Mouse (Mus musculus) midbrain, embryonic 14.5 days (tissue): ENCODE measurements at regions not wholly inside any gene's neighbourhood (a gene's known extent, or its start where the extent isn't known, plus 50 kb on each side); places are given as distances from the start of the nearest gene placed in this dataset.

Source experiments
- ATAC-seq: fragments of 200-750 bp; cut with Nextera tagmentation; 2 replicates; pipeline ENCODE4 v1.8.0; 2017; ENCODE audit warnings: moderate number of reproducible peaks, moderate library complexity; ENCODE audit not compliant: low FRiP score, low TSS enrichment
- DNase-seq: peaks from one replicate; pipeline ENCODE4 v3.0.0-alpha.2; 2015
- H3K27ac ChIP-seq: fragments of 300-500 bp; sonication (generic); replicated peaks from 2 replicates; pipeline ENCODE4 v1.5.1; 2014; ENCODE audit warnings: mild to moderate bottlenecking, low read depth, low read length, moderate library complexity
- H3K27me3 ChIP-seq: fragments of 300-500 bp; sonication (generic); 2 replicates; pipeline ENCODE4 v1.6.1; 2014; ENCODE audit warnings: low read length, control low read depth, mixed read lengths; ENCODE audit not compliant: control insufficient read depth, insufficient read depth
- H3K36me3 ChIP-seq: fragments of 300-500 bp; sonication (generic); 2 replicates; pipeline ENCODE4 v1.6.1; 2014; ENCODE audit warnings: low read length, control low read depth; ENCODE audit not compliant: control insufficient read depth, insufficient read depth
- H3K4me1 ChIP-seq: fragments of 300-500 bp; sonication (generic); 2 replicates; pipeline ENCODE4 v1.6.1; 2014; ENCODE audit warnings: mild to moderate bottlenecking, antibody characterized with exemption, low read length, control low read depth; ENCODE audit not compliant: control insufficient read depth, insufficient read depth
- H3K4me2 ChIP-seq: fragments of 300-500 bp; sonication (generic); 2 replicates; pipeline ENCODE4 v1.6.1; 2014; ENCODE audit warnings: mild to moderate bottlenecking, low read length, moderate library complexity
- H3K4me3 ChIP-seq: fragments of 300-500 bp; sonication (generic); replicated peaks from 2 replicates; pipeline ENCODE4 v1.5.1; 2014; ENCODE audit warnings: low read depth, low read length
- H3K9ac ChIP-seq: fragments of 300-500 bp; sonication (generic); replicated peaks from 2 replicates; pipeline ENCODE4 v1.6.1; 2014; ENCODE audit warnings: mild to moderate bottlenecking, low read length, moderate library complexity
- H3K9me3 ChIP-seq: fragments of 300-500 bp; sonication (generic); 2 replicates; pipeline ENCODE4 v1.6.1; 2016; ENCODE audit warnings: low read length, control low read depth, mixed read lengths; ENCODE audit not compliant: control insufficient read depth
- WGBS: fragments of 180-500 bp; shearing (Covaris S2); extraction: QIAGEN DNeasy Blood & Tissue Kit; methylation state at CpG from one replicate; pipeline ENCODE4 v1.1.7; 2014; 5-methylcytosine and 5-hydroxymethylcytosine counted together

GRCm38 (mm10) chr14:106669281-106669680 lies 563.3 kb downstream of the Trim52 start:
- DNase-seq (no peak), ATAC-seq (no peak)
- Histone ChIP-seq H3K27ac (no peak overlapping the region), H3K27me3 (no peaks in the 10 kb centered on the region), H3K4me3 (no peak overlapping the region), H3K4me2 (no peak overlapping the region), H3K4me1 (no peaks in the 10 kb centered on the region), H3K36me3 (no peaks in the 10 kb centered on the region), H3K9me3 (no peaks in the 10 kb centered on the region), H3K9ac (no peak overlapping the region)
- WGBS: 58% methylated on average over 4 of the region's 4 CpGs

DNA sequence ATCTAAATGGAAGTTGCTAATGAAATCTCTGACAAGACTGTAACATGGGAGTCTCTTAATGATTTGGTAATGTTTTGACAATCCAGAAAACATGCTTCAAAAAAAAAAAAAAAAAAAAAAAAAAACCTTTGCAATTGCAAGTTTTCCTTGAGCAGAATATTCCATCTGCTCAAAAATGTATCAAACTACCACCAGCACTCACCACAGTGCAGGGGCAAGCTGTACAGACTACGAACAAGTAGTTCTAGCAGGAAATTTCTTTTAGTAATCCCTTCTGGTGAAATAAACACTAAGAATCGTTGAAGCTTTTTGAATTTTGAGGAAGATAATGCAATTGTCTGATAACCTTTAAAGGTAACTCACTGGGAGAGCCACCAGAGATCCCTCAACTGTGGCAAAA lies 572.0 kb downstream of the Trim52 start:
- no peaks in the 10 kb centered on the region for H3K9me3 ChIP-seq
- no peaks in the 10 kb centered on the region for H3K36me3 ChIP-seq
- ATAC-seq: no peak
- no peaks in the 10 kb centered on the region for H3K27me3 ChIP-seq
- H3K9ac ChIP-seq: no peak overlapping the region
- no peak overlapping the region for H3K27ac ChIP-seq
- DNase-seq: no peak
- no peaks in the 10 kb centered on the region for H3K4me1 ChIP-seq
- H3K4me2 ChIP-seq: no peak overlapping the region
- 62% methylated on average over 2 of the region's 2 CpGs for WGBS
- H3K4me3 ChIP-seq: no peak overlapping the region

DNA sequence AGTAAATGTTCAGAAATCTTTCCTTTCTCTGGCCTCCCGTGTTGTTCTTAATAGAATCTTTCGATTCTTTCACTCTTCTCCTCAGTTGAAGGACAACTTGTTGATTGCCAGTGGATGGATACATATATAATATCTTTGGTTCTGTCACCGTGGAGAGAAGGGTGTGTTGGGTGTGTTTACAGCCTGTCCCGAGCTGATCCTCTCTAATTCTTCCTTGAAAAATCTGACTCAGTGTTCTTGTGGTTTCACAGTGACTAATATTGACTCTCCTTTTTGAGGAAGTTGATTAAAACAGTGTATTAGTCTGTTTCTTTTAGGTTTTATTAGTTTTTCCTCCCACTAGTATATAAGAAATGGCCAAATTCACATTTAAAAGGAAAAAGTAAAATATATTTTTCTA lies 575.2 kb downstream of the Trim52 start:
- ATAC-seq: no peak
- 83% methylated on average over 4 of the region's 4 CpGs for WGBS
- no peak for DNase-seq
- no peaks in the 10 kb centered on the region for H3K9me3 ChIP-seq
- no peaks in the 10 kb centered on the region for H3K4me1 ChIP-seq
- H3K36me3 ChIP-seq: no peaks in the 10 kb centered on the region
- no peak overlapping the region for H3K27ac ChIP-seq
- no peak overlapping the region for H3K9ac ChIP-seq
- no peak overlapping the region for H3K4me3 ChIP-seq
- no peaks in the 10 kb centered on the region for H3K27me3 ChIP-seq
- no peak overlapping the region for H3K4me2 ChIP-seq

GRCm38 (mm10) chr14:106687361-106687760 lies 581.4 kb downstream of the Trim52 start:
- no peaks in the 10 kb centered on the region for H3K4me1 ChIP-seq
- H3K9ac ChIP-seq: no peak overlapping the region
- DNase-seq (no peak), ATAC-seq (no peak)
- H3K27me3 ChIP-seq: no peaks in the 10 kb centered on the region
- no peaks in the 10 kb centered on the region for H3K36me3 ChIP-seq
- H3K4me2 ChIP-seq: no peak overlapping the region
- no peak overlapping the region for H3K27ac ChIP-seq
- 77% methylated on average over 3 of the region's 3 CpGs for WGBS
- H3K9me3 ChIP-seq: no peaks in the 10 kb centered on the region
- H3K4me3 ChIP-seq: no peak overlapping the region

GRCm38 (mm10) chr14:106714020-106714419 lies 608.0 kb downstream of the Trim52 start:
- no peak overlapping the region for H3K9ac ChIP-seq
- H3K27ac ChIP-seq: no peak overlapping the region
- WGBS: 91% methylated on average over 2 of the region's 2 CpGs
- no peaks in the 10 kb centered on the region for H3K27me3 ChIP-seq
- no peak for ATAC-seq
- H3K36me3 ChIP-seq: no peaks in the 10 kb centered on the region
- no peaks in the 10 kb centered on the region for H3K4me1 ChIP-seq
- no peaks in the 10 kb centered on the region for H3K9me3 ChIP-seq
- H3K4me3 ChIP-seq: no peak overlapping the region
- DNase-seq: no peak
- H3K4me2 ChIP-seq: no peak overlapping the region

DNA sequence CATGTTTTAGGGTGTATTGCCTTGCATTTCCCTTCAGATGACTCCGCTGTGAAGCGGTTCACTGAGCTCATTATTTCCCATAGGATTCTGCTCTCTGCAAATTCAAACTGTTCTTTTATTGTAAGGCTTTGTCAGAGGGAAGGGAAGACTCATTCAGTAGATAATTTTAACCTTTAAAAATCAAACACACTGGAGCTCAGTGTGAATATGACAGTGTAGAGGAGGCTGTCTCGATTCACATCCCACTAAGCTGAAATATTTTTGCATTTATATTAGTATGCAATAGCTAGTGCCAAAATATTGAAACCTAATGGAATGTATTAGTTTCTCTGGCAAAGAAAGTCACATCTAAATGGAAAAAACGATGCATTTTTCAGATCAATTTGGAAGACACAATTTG lies 627.8 kb downstream of the Trim52 start:
- WGBS: 52% methylated on average over 4 of the region's 4 CpGs
- Histone ChIP-seq H3K4me2 (no peak overlapping the region), H3K36me3 (no peaks in the 10 kb centered on the region), H3K4me3 (no peak overlapping the region), H3K9me3 (no peaks in the 10 kb centered on the region), H3K9ac (no peak overlapping the region), H3K27ac (no peak overlapping the region), H3K27me3 (no peaks in the 10 kb centered on the region), H3K4me1 (no peaks in the 10 kb centered on the region)
- DNase-seq: peak; percentile 22
- no peak for ATAC-seq

- no peaks in the 10 kb centered on the region for H3K9me3 ChIP-seq
- no peaks in the 10 kb centered on the region for H3K36me3 ChIP-seq
- no peak overlapping the region for H3K9ac ChIP-seq
- no peak overlapping the region for H3K4me3 ChIP-seq
- no peak overlapping the region for H3K4me2 ChIP-seq
- no peak overlapping the region for H3K27ac ChIP-seq
- ATAC-seq (no peak), DNase-seq (no peak)
- H3K27me3 ChIP-seq: no peaks in the 10 kb centered on the region
- H3K4me1 ChIP-seq: no peaks in the 10 kb centered on the region
These were observed 634.9 kb downstream of the Trim52 start for GRCm38 (mm10) chr14:106740857-106741256.

- Histone ChIP-seq H3K36me3 (no peaks in the 10 kb centered on the region), H3K4me2 (no peak overlapping the region), H3K4me3 (no peak overlapping the region), H3K27ac (no peak overlapping the region), H3K9me3 (no peaks in the 10 kb centered on the region), H3K4me1 (no peaks in the 10 kb centered on the region), H3K27me3 (no peaks in the 10 kb centered on the region), H3K9ac (no peak overlapping the region)
- ATAC-seq: no peak
- 85% methylated on average over 3 of the region's 3 CpGs for whole genome bisulfite sequencing
- no peak for DNase-seq
These were observed 654.2 kb downstream of the Trim52 start for GRCm38 (mm10) chr14:106760150-106760549.

DNA sequence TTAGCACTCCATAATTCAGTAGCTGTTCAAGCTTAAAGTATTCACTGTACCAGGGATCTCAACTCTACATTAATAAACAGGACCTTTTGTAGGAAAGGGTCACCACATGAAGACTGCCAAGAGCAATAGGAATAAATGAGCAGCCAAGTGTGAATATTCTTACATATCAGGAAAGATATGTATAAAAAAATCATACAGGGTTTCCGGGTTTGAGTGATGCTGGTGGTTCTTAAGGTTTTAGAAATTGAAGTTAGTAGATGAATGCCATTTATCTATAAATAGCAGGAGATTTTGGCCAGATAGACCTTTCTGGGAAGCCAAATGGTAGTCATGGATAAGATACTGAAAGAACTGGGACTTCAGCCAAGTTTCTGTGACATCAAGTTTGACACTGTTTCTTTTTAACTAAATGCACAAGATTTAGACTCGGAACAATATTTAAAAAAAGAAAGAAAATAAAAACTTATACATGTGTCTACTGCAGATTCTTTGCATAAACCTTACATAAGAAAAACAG lies 657.1 kb downstream of the Trim52 start:
- Histone ChIP-seq H3K36me3 (no peaks in the 10 kb centered on the region), H3K27ac (no peak overlapping the region), H3K27me3 (no peaks in the 10 kb centered on the region), H3K4me2 (no peak overlapping the region), H3K9me3 (no peaks in the 10 kb centered on the region), H3K4me3 (no peak overlapping the region), H3K9ac (no peak overlapping the region), H3K4me1 (no peaks in the 10 kb centered on the region)
- WGBS: 80% methylated on average over 2 of the region's 2 CpGs
- ATAC-seq (no peak), DNase-seq (no peak)
